Mouse (Mus musculus) intestine, postnatal 0 days (tissue): ENCODE measurements at regions not wholly inside any gene's neighbourhood (a gene's known extent, or its start where the extent isn't known, plus 50 kb on each side); places are given as distances from the start of the nearest gene placed in this dataset.

Experiments used
- ATAC-seq: fragments of 200-750 bp; cut with Nextera tagmentation; 2 replicates; pipeline ENCODE4 v1.8.0; 2017; ENCODE audit warnings: mild to moderate bottlenecking, moderate TSS enrichment, moderate library complexity
- H3K27ac ChIP-seq: fragments of 300-500 bp; sonication (generic); 2 replicates; pipeline ENCODE4 v1.5.1; 2014; ENCODE audit warnings: mild to moderate bottlenecking, low read depth, low read length, moderate library complexity
- H3K27me3 ChIP-seq: fragments of 300-500 bp; sonication (generic); replicated peaks from 2 replicates; pipeline ENCODE4 v1.6.1; 2014; ENCODE audit warnings: low read length, mixed read lengths; ENCODE audit not compliant: control insufficient read depth, insufficient read depth
- H3K36me3 ChIP-seq: fragments of 300-500 bp; sonication (generic); 2 replicates; pipeline ENCODE4 v1.6.1; 2014; ENCODE audit warnings: mild to moderate bottlenecking, moderate library complexity; ENCODE audit not compliant: control insufficient read depth, insufficient read depth
- H3K4me1 ChIP-seq: fragments of 300-500 bp; sonication (generic); replicated peaks from 2 replicates; pipeline ENCODE4 v1.6.1; 2014; ENCODE audit warnings: antibody characterized with exemption, low read length, mixed read lengths; ENCODE audit not compliant: control insufficient read depth, insufficient read depth
- H3K4me2 ChIP-seq: fragments of 300-500 bp; sonication (generic); replicated peaks from 2 replicates; pipeline ENCODE4 v1.6.1; 2014; ENCODE audit warnings: low read depth, mild to moderate bottlenecking, moderate library complexity
- H3K4me3 ChIP-seq: fragments of 300-500 bp; sonication (generic); 2 replicates; pipeline ENCODE4 v1.5.1; 2014; ENCODE audit warnings: low read depth, low read length
- H3K9ac ChIP-seq: fragments of 300-500 bp; sonication (generic); 2 replicates; pipeline ENCODE4 v1.6.1; 2014; ENCODE audit warnings: mild to moderate bottlenecking, low read depth, low read length
- H3K9me3 ChIP-seq: fragments of 300-500 bp; sonication (generic); 2 replicates; pipeline ENCODE4 v1.6.1; 2016; ENCODE audit warnings: mixed run types; ENCODE audit not compliant: control insufficient read depth
- CTCF ChIP-seq: sonication (generic); IDR thresholded peaks from 2 replicates; pipeline ENCODE4 v1.5.1; 2016; ENCODE audit warnings: low read depth, mild to moderate bottlenecking, control low read depth, antibody characterized with exemption, moderate library complexity
- WGBS: fragments of 180-500 bp; shearing (Covaris S2); extraction: QIAGEN DNeasy Blood & Tissue Kit; methylation state at CpG from one replicate; pipeline ENCODE4 v1.1.7; 2014; 5-methylcytosine and 5-hydroxymethylcytosine counted together

- Histone ChIP-seq H3K9ac (no peak overlapping the region), H3K9me3 (no peaks in the 10 kb centered on the region), H3K36me3 (no peaks in the 10 kb centered on the region), H3K27ac (no peak overlapping the region), H3K27me3 (no peaks in the 10 kb centered on the region), H3K4me2 (no peak overlapping the region), H3K4me1 (no peaks in the 10 kb centered on the region), H3K4me3 (no peak overlapping the region)
- ATAC-seq: no peak
- TF ChIP-seq CTCF: no peak
- WGBS: 97% methylated on average over 2 of the region's 2 CpGs
Measured at GRCm38 (mm10) chr12:25407301-25407700, 310.4 kb upstream of the Id2 start.

GRCm38 (mm10) chr12:25400326-25400725 lies 303.4 kb upstream of the Id2 start:
- H3K4me3 ChIP-seq: no peak overlapping the region
- no peaks in the 10 kb centered on the region for H3K27me3 ChIP-seq
- H3K9ac ChIP-seq: no peak overlapping the region
- H3K9me3 ChIP-seq: no peaks in the 10 kb centered on the region
- H3K36me3 ChIP-seq: no peaks in the 10 kb centered on the region
- whole genome bisulfite sequencing: 57% methylated on average over 5 of the region's 5 CpGs
- TF ChIP-seq CTCF: no peak
- H3K4me2 ChIP-seq: no peak overlapping the region
- no peaks in the 10 kb centered on the region for H3K4me1 ChIP-seq
- ATAC-seq: no peak
- H3K27ac ChIP-seq: no peak overlapping the region

DNA sequence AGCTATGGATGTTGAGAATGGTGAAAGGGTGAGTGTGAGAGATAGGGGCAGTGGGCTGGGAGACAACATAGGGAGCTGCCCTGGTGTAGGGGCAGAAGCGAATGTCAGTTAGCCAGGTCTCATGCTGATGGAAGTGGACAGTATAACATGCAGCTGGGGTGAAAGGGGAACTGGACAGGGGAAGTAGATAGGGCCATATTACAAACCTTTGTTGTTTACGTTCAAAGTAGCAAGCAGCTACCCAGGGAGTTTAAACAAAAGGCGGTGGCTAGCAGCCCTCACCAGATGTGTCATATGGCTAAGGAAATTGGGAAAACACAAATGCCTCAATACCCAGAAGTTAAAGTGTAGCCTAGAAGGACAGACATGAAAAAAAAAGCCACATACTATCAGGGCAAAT lies 301.8 kb upstream of the Id2 start:
- Histone ChIP-seq H3K36me3 (no peaks in the 10 kb centered on the region), H3K4me1 (no peaks in the 10 kb centered on the region), H3K9me3 (no peaks in the 10 kb centered on the region), H3K4me2 (no peak overlapping the region), H3K9ac (no peak overlapping the region), H3K4me3 (no peak overlapping the region), H3K27me3 (no peaks in the 10 kb centered on the region), H3K27ac (no peak overlapping the region)
- 81% methylated on average over 3 of the region's 3 CpGs for WGBS
- no peak for TF ChIP-seq CTCF
- no peak for ATAC-seq

GRCm38 (mm10) chr12:25394326-25394725 lies 297.4 kb upstream of the Id2 start:
- no peak for TF ChIP-seq CTCF
- ATAC-seq: no peak
- no peak overlapping the region for H3K27ac ChIP-seq

DNA sequence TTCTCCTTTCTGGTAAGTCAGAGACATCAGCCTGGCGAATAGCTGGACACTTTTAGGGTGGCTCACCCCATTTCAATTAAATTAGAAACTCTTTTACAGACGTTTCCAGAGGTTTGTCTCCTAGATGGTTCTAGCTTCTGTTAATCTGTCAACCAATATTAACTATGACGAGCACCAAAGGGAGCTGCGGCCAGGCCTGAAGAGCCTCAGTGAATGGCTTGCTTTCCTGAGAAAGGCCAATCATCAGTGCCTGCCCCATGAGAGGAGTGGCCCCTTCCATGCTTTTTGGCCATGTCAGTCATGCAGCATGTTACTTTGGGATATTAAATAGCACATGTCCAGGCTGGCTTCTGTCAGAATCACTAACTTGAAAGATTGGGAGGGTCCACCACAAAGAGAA lies 296.6 kb upstream of the Id2 start:
- no peak for TF ChIP-seq CTCF
- H3K9me3 ChIP-seq: no peaks in the 10 kb centered on the region
- H3K9ac ChIP-seq: no peak overlapping the region
- no peak overlapping the region for H3K4me3 ChIP-seq
- H3K4me2 ChIP-seq: no peak overlapping the region
- no peaks in the 10 kb centered on the region for H3K4me1 ChIP-seq
- 73% methylated on average over 4 of the region's 4 CpGs for WGBS
- no peaks in the 10 kb centered on the region for H3K36me3 ChIP-seq
- H3K27me3 ChIP-seq: no peaks in the 10 kb centered on the region
- no peak overlapping the region for H3K27ac ChIP-seq
- ATAC-seq: no peak

More at GRCm38 (mm10) chr12:25394326-25394725, 297.4 kb upstream of the Id2 start:
- no peak overlapping the region for H3K4me2 ChIP-seq
- no peaks in the 10 kb centered on the region for H3K4me1 ChIP-seq
- H3K9me3 ChIP-seq: no peaks in the 10 kb centered on the region
- no peak overlapping the region for H3K9ac ChIP-seq
- WGBS: 76% methylated on average over 3 of the region's 3 CpGs
- H3K27me3 ChIP-seq: no peaks in the 10 kb centered on the region
- H3K4me3 ChIP-seq: no peak overlapping the region
- no peaks in the 10 kb centered on the region for H3K36me3 ChIP-seq

GRCm38 (mm10) chr12:25389202-25389601 lies 292.3 kb upstream of the Id2 start:
- H3K27ac ChIP-seq: no peak overlapping the region
- no peak overlapping the region for H3K4me2 ChIP-seq
- no peaks in the 10 kb centered on the region for H3K4me1 ChIP-seq
- no peak for ATAC-seq
- WGBS: 65% methylated on average over 5 of the region's 5 CpGs
- H3K4me3 ChIP-seq: no peak overlapping the region
- no peak for TF ChIP-seq CTCF
- no peaks in the 10 kb centered on the region for H3K36me3 ChIP-seq
- H3K27me3 ChIP-seq: no peaks in the 10 kb centered on the region
- no peaks in the 10 kb centered on the region for H3K9me3 ChIP-seq
- H3K9ac ChIP-seq: no peak overlapping the region

DNA sequence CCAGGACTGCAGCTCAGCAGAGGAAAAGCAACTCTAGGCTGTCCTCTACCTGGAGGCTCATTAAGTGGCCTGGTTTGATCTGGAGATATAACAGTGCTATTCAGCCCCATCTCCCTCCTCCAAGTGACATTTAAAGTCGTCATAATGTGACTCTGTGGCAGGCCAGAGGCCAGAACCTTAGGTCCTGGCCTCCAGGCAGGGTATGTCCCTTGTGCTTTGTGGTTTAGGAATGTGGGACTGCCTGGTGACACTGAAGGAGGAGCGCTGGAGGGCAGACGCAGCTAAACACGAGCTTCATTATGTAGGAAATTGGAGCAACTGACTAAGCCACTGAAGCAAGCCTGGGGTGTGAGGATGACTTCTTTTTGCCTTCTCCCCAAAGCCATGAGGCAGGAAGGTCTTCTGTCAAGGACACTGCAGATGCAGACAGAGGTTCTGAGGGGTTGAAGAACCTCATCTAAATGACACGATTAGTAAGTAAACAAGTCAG lies 290.9 kb upstream of the Id2 start:
- Histone ChIP-seq H3K4me3 (no peak overlapping the region), H3K4me1 (0 out of 2 replicates have a peak, but pooled peaks cover 4% of the 10 kb centered on the region), H3K4me2 (no peak overlapping the region), H3K36me3 (no peaks in the 10 kb centered on the region), H3K9me3 (no peaks in the 10 kb centered on the region), H3K27ac (no peak overlapping the region), H3K27me3 (no peaks in the 10 kb centered on the region), H3K9ac (no peak overlapping the region)
- WGBS: 68% methylated on average over 5 of the region's 5 CpGs
- no peak for TF ChIP-seq CTCF
- no peak for ATAC-seq
